Mouse (Mus musculus) layer of hippocampus, adult 11-12 months (tissue): ENCODE measurements around the gene Bsn.

Experiments
- DNase-seq: peaks from one replicate; pipeline ENCODE4 v3.0.0; 2022; ENCODE audit warnings: low spot score

Gene Bsn

GRCm38 (mm10) chr9:108090611-108091120 lies 99.5 kb downstream of the Bsn start:
- no peak for DNase-seq

- DNase-seq, result no peak
These were observed 104.9 kb downstream of the Bsn start for GRCm38 (mm10) chr9:108085261-108085660.

GRCm38 (mm10) chr9:108083561-108083960 lies 106.6 kb downstream of the Bsn start:
- DNase-seq, result no peak

- no peak for DNase-seq
These were observed 107.2 kb downstream of the Bsn start, which contains the start of gene Rnf123 for GRCm38 (mm10) chr9:108082988-108083431. TSS of gene Rnf123 (minus strand) at chr9:108083346.

- no peak for DNase-seq
These were observed 107.6 kb downstream of the Bsn start for GRCm38 (mm10) chr9:108082549-108082948.

- DNase-seq, result no peak
These were observed 110.0 kb downstream of the Bsn start, which contains the start of gene Mst1 for GRCm38 (mm10) chr9:108080168-108080567. TSS of gene Mst1 (plus strand) at chr9:108080436.

GRCm38 (mm10) chr9:108073141-108073930 lies 116.8 kb downstream of the Bsn start:
- DNase-seq, result no peak

- no peak for DNase-seq
These were observed 117.7 kb downstream of the Bsn start for GRCm38 (mm10) chr9:108072481-108072924.

DNA sequence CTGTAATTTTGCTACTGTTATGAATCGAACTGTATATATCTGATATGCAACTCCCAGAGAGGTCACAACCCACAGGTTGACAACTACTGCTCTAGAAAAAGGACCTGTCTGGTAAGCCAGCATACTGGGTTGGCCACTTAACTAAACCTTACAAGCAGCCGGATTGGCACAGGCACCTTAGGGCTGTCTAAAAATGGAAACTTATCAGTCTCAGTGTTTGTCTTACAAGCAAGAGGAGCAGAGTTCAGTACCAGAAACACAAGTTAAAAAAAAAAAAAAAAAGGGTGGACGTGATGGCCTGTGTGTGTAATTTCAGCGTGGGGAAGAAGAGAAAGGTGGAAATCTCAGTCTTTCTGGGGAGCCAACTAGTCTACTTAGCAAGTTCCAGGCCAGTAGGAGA lies 118.4 kb downstream of the Bsn start:
- no peak for DNase-seq

- DNase-seq, result no peak
These were observed 120.7 kb downstream of the Bsn start for GRCm38 (mm10) chr9:108069529-108069928.

DNA sequence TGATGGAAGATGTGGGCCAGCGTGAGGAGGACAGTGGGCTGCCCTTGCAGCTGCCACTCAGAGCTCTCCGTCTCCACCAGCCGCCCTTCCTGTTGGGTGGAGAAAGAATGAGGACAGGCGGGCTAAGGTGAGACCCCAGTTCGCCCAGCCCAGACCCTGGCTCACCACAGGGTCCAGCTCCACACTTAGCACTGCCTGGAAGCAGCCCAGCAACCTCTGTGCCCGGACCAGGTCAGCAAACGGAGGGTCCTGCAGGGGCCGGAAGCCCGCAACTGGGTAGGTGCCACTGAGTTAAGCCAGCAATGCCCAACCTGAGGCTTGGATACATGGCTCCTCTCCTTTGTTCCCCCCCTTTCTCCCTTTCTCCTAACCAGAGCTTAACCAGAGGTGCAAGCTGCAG lies 121.2 kb downstream of the Bsn start:
- DNase-seq, result no peak

- peak; percentile 86 for DNase-seq
These were observed 122.3 kb downstream of the Bsn start for GRCm38 (mm10) chr9:108067900-108068299.

- no peak for DNase-seq
These were observed 123.0 kb downstream of the Bsn start for GRCm38 (mm10) chr9:108067199-108067598.

GRCm38 (mm10) chr9:108065491-108066011 lies 124.6 kb downstream of the Bsn start:
- DNase-seq, result peak; percentile 72

- no peak for DNase-seq
These were observed 126.8 kb downstream of the Bsn start for GRCm38 (mm10) chr9:108063361-108063760.

GRCm38 (mm10) chr9:108062142-108062541 lies 128.0 kb downstream of the Bsn start:
- no peak for DNase-seq

- no peak for DNase-seq
These were observed 131.9 kb downstream of the Bsn start for GRCm38 (mm10) chr9:108058291-108058690.

DNA sequence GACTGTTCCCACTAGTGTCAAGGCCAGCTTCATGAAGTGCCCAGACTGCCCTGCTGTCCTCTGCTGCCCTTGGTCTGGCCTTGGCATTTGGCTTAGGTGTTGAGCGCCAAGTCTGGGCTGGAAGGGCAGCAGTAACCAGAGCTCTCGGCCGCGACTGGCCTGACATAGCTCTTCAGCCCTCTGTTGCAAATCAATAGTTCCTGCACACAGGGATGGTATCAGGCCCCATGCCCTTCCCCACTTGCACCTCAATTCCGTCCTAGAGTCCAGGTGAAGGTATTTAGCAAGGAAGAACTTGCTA lies 133.0 kb downstream of the Bsn start:
- no peak for DNase-seq

- DNase-seq, result no peak
These were observed 133.6 kb downstream of the Bsn start for GRCm38 (mm10) chr9:108056361-108057261.

DNA sequence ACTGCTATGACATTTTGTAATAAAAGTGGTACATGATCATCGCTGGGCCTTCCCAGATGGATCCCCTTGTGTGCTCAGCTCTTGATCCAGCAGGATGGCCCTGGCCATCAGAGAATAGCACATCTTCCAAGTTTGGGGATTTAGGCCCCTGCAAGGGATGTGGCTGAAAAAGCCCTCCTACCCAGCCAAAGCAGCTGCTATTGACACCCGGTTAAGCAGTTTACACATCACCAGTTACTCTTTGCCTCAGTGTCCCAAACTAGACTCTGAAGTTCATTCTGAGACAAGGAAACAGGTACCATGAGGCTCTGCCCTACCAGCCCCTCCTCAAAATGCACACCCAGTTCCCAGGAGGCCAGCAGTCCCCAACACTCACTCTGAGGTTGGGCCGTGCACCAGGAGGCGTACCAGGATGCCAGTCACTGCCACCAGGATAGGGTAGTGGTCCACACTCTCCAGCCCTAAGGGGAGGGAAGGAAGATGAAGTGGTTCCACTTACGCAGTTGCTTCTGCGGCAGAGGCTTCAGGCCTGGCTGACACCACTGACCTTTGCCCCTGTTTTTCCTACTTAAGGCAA lies 134.4 kb downstream of the Bsn start:
- no peak for DNase-seq

DNA sequence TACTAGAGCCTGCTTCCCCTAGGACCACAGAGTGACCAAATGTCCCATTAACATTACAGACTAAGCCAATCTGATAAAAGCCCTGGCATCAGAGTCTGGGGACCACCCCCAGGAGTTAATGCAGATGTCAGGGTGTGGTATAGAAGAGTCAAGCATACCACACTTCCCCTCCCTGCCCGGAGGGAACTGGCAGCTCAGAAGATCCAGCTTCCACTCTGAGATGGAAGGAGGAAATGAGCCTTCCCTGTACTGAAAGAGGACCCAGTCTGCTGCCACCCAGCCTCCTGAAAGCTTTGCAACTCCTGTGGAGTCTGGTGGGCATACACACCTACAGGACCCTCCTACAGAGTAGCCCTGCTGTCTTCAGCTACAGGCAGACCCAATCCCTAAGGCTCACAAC lies 135.1 kb downstream of the Bsn start:
- no peak for DNase-seq
